Mouse (Mus musculus): ENCODE data around the gene Nsun2. TPM values are rescaled to one million over a fixed set of nuclear protein-coding genes. Genes with fewer than 3 reads are reported as not detected.
A peak's percentile ranks its signal among the peaks of the same experiment; 100 is the strongest.
"Not testable (repeated sequence)": the region's sequence is repeated elsewhere in the genome, so short reads cannot be mapped to it uniquely, and the experiment has no call there.

The Nsun2 gene
- polyA plus RNA-seq, 1 experiment from 2014 or later: 82.0 TPM

DNA sequence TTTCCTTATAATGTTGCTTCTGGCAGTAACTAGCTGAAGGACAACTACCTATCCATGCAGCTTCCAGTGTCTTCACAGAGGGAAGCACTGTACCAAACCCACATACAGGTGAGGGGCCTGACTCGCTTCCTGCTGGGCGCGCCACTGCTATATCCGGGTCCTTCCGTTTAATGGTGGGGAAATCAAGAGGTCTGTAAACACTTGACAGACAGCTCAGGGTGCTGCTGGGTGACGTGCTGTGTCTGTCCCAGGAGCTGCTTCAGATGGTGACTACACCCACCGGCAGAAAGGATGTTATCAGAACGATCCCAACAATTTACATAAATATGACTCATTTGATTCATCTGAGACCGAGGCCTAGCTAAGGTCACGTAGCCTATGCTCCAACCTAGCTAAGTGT is 65.3 kb downstream of the Nsun2 start:
- no peak for TF ChIP-seq CTCF (IDR thresholded peaks at IDR 0.05; ENCODE audit: low read depth)
- Histone ChIP-seq H3K4me3 (replicated peaks; ENCODE audit: low read depth, low read length) (no peak overlapping the region), H3K4me2 (ENCODE audit: low read length) (no peak overlapping the region), H3K4me1 (replicated peaks; ENCODE audit: insufficient read depth, low read length) (no peaks in the 10 kb centered on the region), H3K27ac (no peak overlapping the region), H3K27me3 (ENCODE audit: insufficient read depth, low read length) (no peaks in the 10 kb centered on the region), H3K36me3 (ENCODE audit: insufficient read depth, low read length) (no peaks in the 10 kb centered on the region), H3K9me3 (replicated peaks; ENCODE audit: low read length) (no peaks in the 10 kb centered on the region), H3K9ac (ENCODE audit: low read depth, low read length) (no peak overlapping the region)
- ATAC-seq (replicated peaks; ENCODE audit: low FRiP score, low read depth): no peak
- whole genome bisulfite sequencing: 88% methylated on average over 10 of the region's 10 CpGs
- no peak for DNase-seq (ENCODE audit: low spot score)

DNA sequence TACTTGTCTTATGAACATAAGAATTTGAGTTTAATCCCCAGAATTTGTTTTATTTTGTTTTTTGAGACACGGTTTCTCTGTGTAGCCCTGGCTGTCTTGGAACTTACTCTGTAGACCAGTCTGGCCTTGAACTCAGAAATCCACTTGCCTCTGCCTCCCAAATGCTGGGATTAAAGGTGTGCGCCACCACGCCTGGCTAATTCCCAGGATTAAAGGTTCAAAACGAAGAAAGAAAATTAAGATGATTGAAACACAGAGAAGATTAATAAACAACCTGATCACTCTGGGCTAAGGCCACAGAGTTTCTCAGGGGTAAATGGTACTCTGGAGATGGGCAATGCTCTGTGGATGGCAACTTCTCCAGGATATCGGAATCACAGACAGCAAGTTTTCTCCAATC is 67.3 kb downstream of the Nsun2 start:
- DNase-seq (ENCODE audit: low spot score); H3K4me2 ChIP-seq (ENCODE audit: low read length); ATAC-seq (replicated peaks; ENCODE audit: low FRiP score, low read depth); H3K36me3 ChIP-seq (ENCODE audit: insufficient read depth, low read length); H3K27me3 ChIP-seq (ENCODE audit: insufficient read depth, low read length); H3K9ac ChIP-seq (ENCODE audit: low read depth, low read length); H3K4me3 ChIP-seq (replicated peaks; ENCODE audit: low read depth, low read length); H3K27ac ChIP-seq; H3K4me1 ChIP-seq (replicated peaks; ENCODE audit: insufficient read depth, low read length); H3K9me3 ChIP-seq (replicated peaks; ENCODE audit: low read length): not testable (repeated sequence)
- 88% methylated on average over 5 of the region's 5 CpGs for WGBS

DNA sequence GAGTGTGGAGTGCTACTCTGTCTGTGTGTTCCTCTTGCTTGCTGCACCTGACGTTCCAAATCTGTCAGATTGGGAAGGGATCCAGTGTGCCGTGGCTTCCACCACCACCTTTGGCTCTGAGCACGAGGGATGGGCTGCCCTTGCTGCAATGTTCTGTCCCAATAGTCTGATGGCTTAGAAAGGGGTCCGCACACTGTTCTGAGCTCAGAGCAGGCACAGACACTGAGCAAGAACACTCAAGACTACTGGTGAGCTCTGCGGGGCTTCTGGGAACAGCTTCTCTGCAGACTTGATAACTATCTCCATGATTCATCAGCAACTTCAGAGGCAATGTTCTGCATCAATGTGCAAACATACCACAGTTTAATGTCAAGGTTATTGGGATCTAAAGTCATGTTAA is 67.8 kb downstream of the Nsun2 start:
- no peak overlapping the region for H3K4me3 ChIP-seq (replicated peaks; ENCODE audit: low read depth, low read length)
- TF ChIP-seq CTCF (IDR thresholded peaks at IDR 0.05; ENCODE audit: low read depth): no peak
- no peak for ATAC-seq (replicated peaks; ENCODE audit: low FRiP score, low read depth)
- H3K4me2 ChIP-seq (ENCODE audit: low read length): no peak overlapping the region
- WGBS: 77% methylated on average over 5 of the region's 5 CpGs
- no peaks in the 10 kb centered on the region for H3K4me1 ChIP-seq (replicated peaks; ENCODE audit: insufficient read depth, low read length)
- no peak overlapping the region for H3K27ac ChIP-seq
- H3K9me3 ChIP-seq (replicated peaks; ENCODE audit: low read length): no peaks in the 10 kb centered on the region
- H3K9ac ChIP-seq (ENCODE audit: low read depth, low read length): no peak overlapping the region
- no peaks in the 10 kb centered on the region for H3K36me3 ChIP-seq (ENCODE audit: insufficient read depth, low read length)
- no peak for DNase-seq (ENCODE audit: low spot score)
- no peaks in the 10 kb centered on the region for H3K27me3 ChIP-seq (ENCODE audit: insufficient read depth, low read length)

- 65% methylated on average over 1 of the region's 1 CpGs for WGBS
Measured at GRCm38 (mm10) chr13:69604670-69605069, 71.1 kb downstream of the Nsun2 start.

GRCm38 (mm10) chr13:69608734-69609133 is 75.2 kb downstream of the Nsun2 start:
- no peaks in the 10 kb centered on the region for H3K9me3 ChIP-seq (replicated peaks; ENCODE audit: low read length)
- no peak overlapping the region for H3K27ac ChIP-seq
- no peak overlapping the region for H3K4me2 ChIP-seq (ENCODE audit: low read length)
- no peak for TF ChIP-seq CTCF (IDR thresholded peaks at IDR 0.05; ENCODE audit: low read depth)
- no peaks in the 10 kb centered on the region for H3K27me3 ChIP-seq (ENCODE audit: insufficient read depth, low read length)
- H3K4me1 ChIP-seq (replicated peaks; ENCODE audit: insufficient read depth, low read length): peaks cover 6% of the 10 kb centered on the region; the same call in 1 of the 2 replicates
- H3K9ac ChIP-seq (ENCODE audit: low read depth, low read length): no peak overlapping the region
- H3K4me3 ChIP-seq (replicated peaks; ENCODE audit: low read depth, low read length): no peak overlapping the region
- H3K36me3 ChIP-seq (ENCODE audit: insufficient read depth, low read length): no peaks in the 10 kb centered on the region
- WGBS: 82% methylated on average over 8 of the region's 8 CpGs
- DNase-seq (ENCODE audit: low spot score) (no peak), ATAC-seq (replicated peaks; ENCODE audit: low FRiP score, low read depth) (no peak)

More at GRCm38 (mm10) chr13:69604670-69605069, 71.1 kb downstream of the Nsun2 start:
- Histone ChIP-seq H3K4me2 (ENCODE audit: low read length) (no peak overlapping the region), H3K36me3 (ENCODE audit: insufficient read depth, low read length) (no peaks in the 10 kb centered on the region), H3K27me3 (ENCODE audit: insufficient read depth, low read length) (no peaks in the 10 kb centered on the region), H3K4me3 (replicated peaks; ENCODE audit: low read depth, low read length) (no peak overlapping the region), H3K27ac (no peak overlapping the region), H3K4me1 (replicated peaks; ENCODE audit: insufficient read depth, low read length) (no peaks in the 10 kb centered on the region), H3K9ac (ENCODE audit: low read depth, low read length) (no peak overlapping the region), H3K9me3 (replicated peaks; ENCODE audit: low read length) (no peaks in the 10 kb centered on the region)
- no peak for TF ChIP-seq CTCF (IDR thresholded peaks at IDR 0.05; ENCODE audit: low read depth)
- ATAC-seq (replicated peaks; ENCODE audit: low FRiP score, low read depth) (no peak), DNase-seq (ENCODE audit: low spot score) (no peak)

DNA sequence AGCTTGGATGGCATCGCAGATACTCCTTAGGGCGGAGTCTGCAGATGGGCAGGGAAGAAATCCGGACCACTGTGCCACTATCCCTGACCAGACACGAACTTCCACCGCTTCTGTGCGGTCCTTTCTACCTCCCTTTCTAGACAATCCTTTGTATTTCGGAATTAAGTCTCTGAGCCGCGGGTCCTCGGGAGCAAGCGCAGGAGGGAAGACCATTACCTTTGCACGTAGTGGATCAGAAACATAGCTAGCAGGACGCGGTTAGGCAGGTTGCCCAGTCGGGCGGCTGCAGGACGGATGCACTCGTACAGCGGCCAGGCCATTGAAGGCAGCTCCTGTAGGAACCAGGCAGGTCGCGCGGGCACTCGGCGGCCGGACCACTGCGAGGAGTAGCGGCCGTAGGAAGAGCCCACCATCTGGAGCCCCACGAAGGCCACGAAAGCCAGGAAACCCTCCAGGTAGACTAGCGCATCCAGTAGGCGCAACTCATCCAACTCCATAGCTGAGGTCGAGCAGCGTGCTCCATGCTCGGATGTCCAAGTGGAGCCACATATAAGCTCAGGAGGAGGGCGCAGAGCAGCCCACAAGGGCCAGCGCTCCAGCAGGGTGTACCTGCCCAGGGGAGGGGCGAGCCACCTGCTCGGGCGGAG is 77.3 kb downstream of the Nsun2 start:
- H3K9me3 ChIP-seq (replicated peaks; ENCODE audit: low read length): no peaks in the 10 kb centered on the region
- DNase-seq (ENCODE audit: low spot score) (peak; percentile 39), ATAC-seq (replicated peaks; ENCODE audit: low FRiP score, low read depth) (peak; percentile 26)
- peak overlapping the region; percentile 57 for H3K9ac ChIP-seq (ENCODE audit: low read depth, low read length)
- peaks cover 6% of the 10 kb centered on the region; the same call in 1 of the 2 replicates for H3K4me1 ChIP-seq (replicated peaks; ENCODE audit: insufficient read depth, low read length)
- no peak for TF ChIP-seq CTCF (IDR thresholded peaks at IDR 0.05; ENCODE audit: low read depth)
- H3K4me2 ChIP-seq (ENCODE audit: low read length): peak overlapping the region; percentile 91
- H3K36me3 ChIP-seq (ENCODE audit: insufficient read depth, low read length): peaks cover 7% of the 10 kb centered on the region; the same call in 1 of the 2 replicates
- H3K27ac ChIP-seq: no peak overlapping the region; the same call in 1 of the 2 replicates
- WGBS: under 1% methylated on average over 40 of the region's 40 CpGs
- peak overlapping the region; percentile 54 for H3K4me3 ChIP-seq (replicated peaks; ENCODE audit: low read depth, low read length)
- no peaks in the 10 kb centered on the region for H3K27me3 ChIP-seq (ENCODE audit: insufficient read depth, low read length)
